Mouse (Mus musculus) cortical plate, adult 2 months (tissue): Measurements from ENCODE around the gene Espn.

Source experiments
- CTCF ChIP-seq: fragments of 200-500 bp; IDR thresholded peaks from 2 replicates; pipeline ENCODE4 v1.5.1; 2011; ENCODE audit warnings: mild to moderate bottlenecking, control low read depth, low read length; ENCODE audit not compliant: insufficient read depth; ENCODE audit errors: extremely low read depth
- POLR2A ChIP-seq: fragments of 200-500 bp; IDR thresholded peaks from 2 replicates; pipeline ENCODE4 v1.6.1; 2011; ENCODE audit warnings: mild to moderate bottlenecking, low read length, control low read depth; ENCODE audit not compliant: insufficient read depth; ENCODE audit errors: extremely low read depth

- no peak for TF ChIP-seq CTCF
- no peak for TF ChIP-seq POLR2A
These were observed 21.8 kb upstream of the Espn start for GRCm38 (mm10) chr4:152173956-152174355.
